Mouse (Mus musculus) bone marrow, adult 2 months (tissue): ENCODE results near the gene BC034090. TPM values are rescaled to one million over a fixed set of nuclear protein-coding genes. Genes with fewer than 3 reads are reported as not detected.

ENCODE experiments used
- H3K27ac ChIP-seq: fragments of 200-500 bp; 2 replicates; pipeline ENCODE4 v1.5.1; 2012; ENCODE audit warnings: low read depth, mild to moderate bottlenecking, control low read depth, inconsistent platforms, low read length; ENCODE audit not compliant: control insufficient read depth, poor library complexity, insufficient read depth
- H3K4me1 ChIP-seq: fragments of 200-500 bp; 2 replicates; pipeline ENCODE4 v1.6.1; 2011; ENCODE audit warnings: low read length; ENCODE audit not compliant: control insufficient read depth, insufficient read depth
- H3K4me3 ChIP-seq: fragments of 200-500 bp; replicated peaks from 2 replicates; pipeline ENCODE3; 2011; ENCODE audit warnings: mild to moderate bottlenecking, low read depth, low read length, control low read depth; ENCODE audit not compliant: control insufficient read depth
- CTCF ChIP-seq: fragments of 200-500 bp; IDR thresholded peaks from 2 replicates; pipeline ENCODE4 v1.5.1; 2011; ENCODE audit warnings: low read length, control low read depth; ENCODE audit not compliant: control insufficient read depth, insufficient read depth
- POLR2A ChIP-seq: fragments of 200-500 bp; IDR thresholded peaks from 2 replicates; pipeline ENCODE4 v1.6.1; 2011; ENCODE audit warnings: low read depth, mild to moderate bottlenecking, control low read depth, low read length, borderline replicate concordance; ENCODE audit not compliant: control insufficient read depth
- WGBS: fragments of 180-500 bp; shearing (Covaris S2); methylation state at CpG from one replicate; pipeline ENCODE4 v1.1.7; 2018; 5-methylcytosine and 5-hydroxymethylcytosine counted together
- polyA plus RNA-seq: library from polyadenylated mRNA; stranded (reverse); fragments of >200 nt; gene quantifications from 2 replicates; pipeline ENCODE4 v1.2.4, GENCODE M21; 2011; ENCODE audit warnings: low replicate concordance; ENCODE audit not compliant: missing spikeins, insufficient read depth, insufficient read length

The BC034090 gene
- polyA plus RNA-seq, 1 experiment, result 2.5 TPM

DNA sequence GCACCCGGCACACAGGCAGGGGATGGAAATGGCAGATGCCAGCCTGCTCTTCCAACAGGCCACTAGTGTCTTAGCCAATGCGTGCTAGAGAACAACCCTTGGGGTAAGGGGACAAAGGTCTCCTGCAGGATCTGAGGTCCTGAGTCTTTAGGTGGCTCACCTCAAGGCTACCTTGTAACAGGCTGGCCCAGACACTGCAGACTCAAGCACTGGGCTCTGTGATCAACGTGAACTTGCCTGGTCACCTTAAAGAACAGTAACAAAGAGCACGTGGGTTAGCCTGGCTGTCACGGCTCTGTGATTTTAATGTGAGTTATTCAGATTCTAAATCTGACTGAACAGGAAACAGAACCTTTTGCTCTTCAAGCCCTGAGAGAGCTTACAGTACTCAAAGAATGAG lies 6.1 kb downstream of the BC034090 start:
- no peak overlapping the region for H3K4me3 ChIP-seq
- TF ChIP-seq POLR2A, result no peak
- no peak for TF ChIP-seq CTCF
- 82% methylated on average over 5 of the region's 5 CpGs for WGBS
- peaks cover 7% of the 10 kb centered on the region for H3K4me1 ChIP-seq
- H3K27ac ChIP-seq, result no peak overlapping the region

DNA sequence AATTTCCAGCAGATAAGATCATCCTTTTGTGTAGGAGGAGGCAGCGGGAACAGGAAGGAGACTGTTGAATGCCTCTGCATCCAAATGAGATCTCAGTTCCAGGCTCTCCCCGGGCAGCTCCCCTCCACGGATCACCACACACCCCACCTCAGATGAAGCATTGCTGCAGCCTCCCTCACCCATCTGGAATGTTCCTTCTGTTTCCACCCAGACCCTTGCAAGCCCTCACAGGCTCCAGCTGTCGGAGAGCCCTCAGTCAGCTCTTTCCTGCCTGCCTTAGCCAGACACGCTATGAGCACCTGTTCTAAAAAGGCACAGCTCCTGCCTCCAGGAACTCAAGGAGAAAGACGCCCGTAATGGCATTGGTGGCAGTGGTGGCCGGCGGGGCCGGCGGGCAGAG lies 6.9 kb downstream of the BC034090 start:
- no peak overlapping the region for H3K27ac ChIP-seq
- peaks cover 7% of the 10 kb centered on the region for H3K4me1 ChIP-seq
- WGBS, result 83% methylated on average over 11 of the region's 11 CpGs
- TF ChIP-seq CTCF (no peak), POLR2A (no peak)
- H3K4me3 ChIP-seq, result no peak overlapping the region

DNA sequence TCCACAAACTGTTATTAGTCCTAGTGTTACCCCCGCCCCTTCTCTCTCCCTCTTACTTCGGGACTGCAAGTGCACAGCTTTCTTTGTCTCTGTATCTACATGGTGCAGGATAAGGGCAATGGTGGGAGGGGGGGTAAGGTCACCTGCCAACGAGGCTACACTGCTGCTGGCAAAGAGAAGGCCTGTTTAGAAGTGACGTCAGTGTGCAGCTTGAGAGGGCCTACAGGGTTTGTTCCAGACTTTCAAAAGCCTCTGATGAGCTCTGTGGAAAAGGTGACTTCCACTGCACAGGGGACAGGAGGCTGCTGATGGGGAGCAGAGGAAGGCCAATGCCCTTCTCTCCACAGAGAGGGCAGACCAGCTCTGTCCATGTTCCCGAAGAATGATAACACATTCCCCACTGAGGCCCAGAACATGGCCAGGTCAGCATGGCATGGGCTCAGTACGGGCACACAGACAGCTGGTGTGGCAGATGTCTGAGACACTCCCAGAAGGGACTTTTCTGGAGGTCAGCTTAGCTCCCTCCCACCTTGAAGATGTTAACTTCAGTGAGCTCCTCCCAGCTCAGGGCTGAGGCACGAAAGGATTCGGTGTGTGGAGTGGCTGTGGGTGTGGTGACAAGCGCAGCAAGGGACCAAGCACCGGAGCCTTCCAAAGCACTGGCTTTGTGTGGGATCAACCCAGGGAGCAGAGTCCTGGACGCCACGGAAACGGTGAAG lies 7.8 kb downstream of the BC034090 start:
- Histone ChIP-seq H3K4me3 (no peak overlapping the region), H3K27ac (no peak overlapping the region), H3K4me1 (peaks cover 7% of the 10 kb centered on the region)
- TF ChIP-seq CTCF (no peak), POLR2A (no peak)
- WGBS, result 81% methylated on average over 13 of the region's 13 CpGs

DNA sequence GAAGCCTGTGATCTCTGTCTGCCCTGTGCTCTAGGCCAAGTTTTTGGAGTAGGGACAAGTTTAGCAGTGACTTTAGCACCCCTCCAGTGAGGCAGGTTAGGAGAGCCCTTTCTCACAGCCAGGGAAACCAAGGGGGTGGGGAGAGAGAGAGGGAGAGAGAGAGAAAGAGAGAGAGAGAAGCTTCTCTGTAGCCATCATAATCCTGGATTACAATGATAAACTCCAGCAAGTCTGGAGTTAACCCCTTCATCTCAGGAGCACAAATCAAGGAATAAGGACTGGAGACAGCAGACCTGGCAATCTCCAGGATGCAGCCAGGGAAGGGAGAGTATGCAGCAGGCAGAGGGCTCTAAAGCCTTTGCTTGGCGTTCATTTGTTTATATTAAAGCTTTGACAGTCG lies 8.6 kb downstream of the BC034090 start:
- 73% methylated on average over 2 of the region's 2 CpGs for WGBS
- no peak overlapping the region for H3K4me3 ChIP-seq
- H3K4me1 ChIP-seq, result peaks cover 7% of the 10 kb centered on the region
- TF ChIP-seq CTCF (no peak), POLR2A (no peak)
- no peak overlapping the region for H3K27ac ChIP-seq

DNA sequence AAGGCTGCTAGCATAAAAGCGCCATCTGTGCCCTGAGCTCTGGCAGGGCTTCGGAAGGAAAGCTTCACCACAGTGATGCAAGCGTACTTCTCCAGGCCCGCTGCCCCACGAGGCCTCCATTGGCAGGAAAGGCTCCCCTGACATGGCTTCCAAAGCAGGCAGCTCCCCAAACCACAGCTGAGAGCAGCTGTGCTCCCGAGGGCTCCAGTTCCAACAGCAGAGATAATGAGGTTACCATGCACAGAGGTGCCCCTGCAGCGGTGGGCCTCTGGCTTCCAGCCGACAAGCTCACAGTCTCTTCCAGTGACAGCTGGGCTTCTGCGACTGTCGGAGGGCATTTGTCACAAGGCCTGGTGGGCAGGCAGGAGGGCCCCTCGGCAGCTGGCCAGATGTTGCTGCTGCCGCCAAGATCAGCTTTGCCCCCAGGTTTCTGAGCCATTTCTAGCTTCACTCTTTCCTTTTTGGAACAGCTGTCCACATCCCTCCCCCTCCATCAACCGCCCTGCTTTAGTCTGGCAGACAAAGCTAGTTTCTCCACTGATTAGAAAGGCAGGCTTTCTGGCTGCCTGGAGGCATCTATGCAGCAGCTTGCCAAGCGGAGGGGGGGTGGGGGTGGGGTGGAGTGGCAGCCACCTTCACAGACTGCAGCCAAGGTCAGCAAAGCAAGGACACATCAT lies 10.2 kb downstream of the BC034090 start:
- TF ChIP-seq POLR2A (no peak), CTCF (no peak)
- Histone ChIP-seq H3K4me1 (peaks cover 7% of the 10 kb centered on the region), H3K27ac (no peak overlapping the region), H3K4me3 (no peak overlapping the region)
- 12% methylated on average over 14 of the region's 14 CpGs for WGBS

DNA sequence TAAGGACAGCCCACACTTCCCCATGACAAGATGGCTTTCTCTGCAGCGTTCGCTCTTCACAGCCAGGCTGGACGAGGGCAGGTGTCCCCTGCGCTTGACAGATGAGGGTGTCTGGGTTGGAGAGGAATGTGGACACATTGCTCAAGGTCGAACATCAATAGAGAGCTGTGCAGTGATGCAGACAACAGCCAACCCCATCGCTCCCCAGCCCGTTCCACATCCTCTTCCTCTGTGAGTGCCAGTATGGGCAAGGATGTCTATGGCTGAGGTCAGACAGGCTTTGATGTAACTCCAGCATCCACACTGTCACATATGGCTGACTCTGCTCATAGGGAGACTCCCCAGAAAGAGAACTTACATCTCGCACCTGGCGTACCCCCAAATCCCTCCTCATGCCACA lies 10.9 kb downstream of the BC034090 start:
- Histone ChIP-seq H3K4me1 (peaks cover 7% of the 10 kb centered on the region), H3K27ac (no peak overlapping the region), H3K4me3 (no peak overlapping the region)
- 57% methylated on average over 9 of the region's 9 CpGs for WGBS
- TF ChIP-seq CTCF, result peak; percentile 2; the same call in 1 of the 2 replicates
- TF ChIP-seq POLR2A, result no peak

DNA sequence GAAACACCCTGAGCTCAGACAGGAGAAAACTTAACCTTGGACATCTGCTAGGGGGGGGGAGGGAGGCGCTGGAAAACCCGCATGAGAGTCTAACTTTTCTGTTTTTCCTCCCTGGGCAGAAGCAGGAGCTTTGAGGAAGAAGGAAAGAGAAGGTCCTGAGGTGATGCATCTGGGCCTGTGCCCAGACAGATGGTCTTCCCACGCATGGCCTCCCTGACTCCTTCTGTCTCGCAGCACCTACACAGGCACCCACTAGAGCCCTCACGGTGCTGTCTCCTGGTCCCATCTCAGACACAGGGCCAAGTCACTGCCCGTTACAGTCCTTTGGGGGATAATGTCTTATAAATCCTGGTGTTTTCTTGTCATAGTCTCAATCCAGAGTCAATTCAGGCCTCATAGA lies 11.5 kb downstream of the BC034090 start:
- 81% methylated on average over 6 of the region's 6 CpGs for WGBS
- Histone ChIP-seq H3K4me3 (no peak overlapping the region), H3K27ac (no peak overlapping the region), H3K4me1 (peaks cover 7% of the 10 kb centered on the region)
- no peak for TF ChIP-seq CTCF
- TF ChIP-seq POLR2A, result no peak

DNA sequence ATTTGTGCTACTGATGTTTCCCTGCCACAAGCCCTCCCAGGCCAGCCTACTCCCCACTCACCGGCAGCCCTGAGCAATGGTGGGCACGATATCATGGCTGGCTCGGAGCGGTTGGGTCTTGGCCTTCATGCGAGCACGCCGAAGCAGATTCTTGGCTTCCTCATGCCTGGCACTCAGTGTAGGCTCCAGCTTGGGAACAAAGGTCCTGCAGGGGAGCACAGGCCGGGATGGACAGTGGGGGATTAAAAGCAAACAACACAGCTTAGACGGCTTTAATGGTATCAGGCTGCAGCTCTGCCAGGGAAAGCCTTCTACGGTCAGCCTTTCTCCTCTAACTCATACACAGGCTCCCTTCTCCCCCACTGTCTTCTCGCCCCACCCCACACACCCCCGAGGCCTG lies 11.9 kb downstream of the BC034090 start:
- Histone ChIP-seq H3K27ac (no peak overlapping the region), H3K4me3 (no peak overlapping the region), H3K4me1 (peaks cover 7% of the 10 kb centered on the region)
- WGBS, result 89% methylated on average over 12 of the region's 12 CpGs
- TF ChIP-seq CTCF (no peak), POLR2A (no peak)
